Mouse (Mus musculus) embryo, embryonic 9.5 days (tissue): ENCODE data around the gene Tmem266.

Source experiments
- DNase-seq: peaks from one replicate; pipeline ENCODE4 v3.0.0-alpha.2; 2017; ENCODE audit errors: extremely low spot score

The Tmem266 gene

DNA sequence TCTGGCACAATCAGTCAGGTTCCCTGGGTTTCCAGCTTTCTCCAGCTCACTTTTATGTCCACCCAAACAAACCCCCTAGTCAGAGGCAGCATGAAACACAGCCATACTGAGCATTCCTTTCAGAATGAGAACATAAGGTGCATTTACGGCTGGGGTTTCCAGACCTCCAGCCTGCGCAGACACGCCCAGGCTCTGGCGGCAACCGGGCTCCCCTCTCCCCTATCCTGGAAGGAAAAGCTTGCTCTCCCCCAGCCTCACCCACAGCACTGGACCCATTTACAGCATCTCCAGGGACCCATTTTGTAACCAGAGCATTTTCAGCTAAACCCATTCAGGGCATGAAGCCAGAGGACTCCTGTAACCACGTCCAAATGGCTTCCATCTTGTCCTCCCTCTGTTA lies 123.3 kb downstream of the Tmem266 start:
- no peak for DNase-seq

DNA sequence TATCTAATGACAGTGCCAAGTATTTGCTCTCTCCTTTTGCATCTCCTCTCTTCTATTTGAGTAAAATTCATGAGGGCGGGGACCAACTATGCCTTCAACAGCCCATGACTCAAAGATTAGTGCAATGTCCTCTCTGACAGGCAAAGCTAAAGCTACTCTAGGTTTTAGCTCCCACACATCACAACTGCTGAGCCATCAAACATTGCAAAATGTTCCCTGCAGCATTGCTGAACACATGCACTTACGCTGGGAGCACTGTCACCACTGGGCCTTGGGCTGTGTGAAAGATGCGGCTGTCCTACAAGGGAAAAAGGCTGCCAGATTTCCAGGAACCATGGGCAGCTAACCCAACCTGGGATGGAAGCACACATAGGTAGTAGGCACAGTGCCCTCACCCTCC lies 124.7 kb downstream of the Tmem266 start:
- no peak for DNase-seq

DNA sequence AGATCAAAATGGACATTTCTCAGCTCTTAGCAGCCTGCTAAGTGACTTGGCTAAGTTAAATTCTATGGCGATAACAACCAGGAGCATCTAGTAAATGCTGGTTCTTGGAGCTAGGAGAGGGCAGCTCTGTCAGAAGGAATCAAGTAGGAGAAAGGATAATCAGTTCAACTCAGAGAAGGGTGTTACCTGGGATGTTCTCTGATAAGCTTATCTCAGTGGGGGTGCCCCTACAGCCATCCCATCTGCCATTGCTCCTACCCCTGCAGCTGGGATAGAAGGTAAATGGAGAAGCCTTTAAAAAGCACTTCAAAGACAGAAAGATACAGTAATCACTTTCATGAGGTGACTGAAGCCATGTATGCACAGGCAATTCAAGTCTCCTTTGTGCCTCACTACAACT lies 126.2 kb downstream of the Tmem266 start:
- DNase-seq, result no peak

DNA sequence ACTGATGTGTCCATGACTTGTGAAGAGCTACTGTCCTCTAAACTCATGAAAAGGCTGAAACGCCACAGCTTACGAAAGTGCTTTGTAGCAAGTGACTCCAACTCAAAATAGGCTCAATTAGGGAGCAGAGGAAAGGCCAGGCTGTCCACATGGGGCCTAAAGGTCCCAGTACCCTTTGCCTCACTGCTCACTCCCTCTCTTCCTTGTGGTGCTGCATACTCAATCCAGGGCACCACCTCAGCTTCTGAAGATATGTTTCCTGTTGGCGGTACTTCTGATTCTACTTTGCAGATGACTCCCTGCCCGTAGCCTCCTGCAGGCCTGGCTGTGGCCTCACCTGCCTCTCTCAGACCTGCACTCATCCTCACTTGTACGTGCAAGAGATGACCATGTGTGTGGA lies 126.7 kb downstream of the Tmem266 start:
- no peak for DNase-seq

DNA sequence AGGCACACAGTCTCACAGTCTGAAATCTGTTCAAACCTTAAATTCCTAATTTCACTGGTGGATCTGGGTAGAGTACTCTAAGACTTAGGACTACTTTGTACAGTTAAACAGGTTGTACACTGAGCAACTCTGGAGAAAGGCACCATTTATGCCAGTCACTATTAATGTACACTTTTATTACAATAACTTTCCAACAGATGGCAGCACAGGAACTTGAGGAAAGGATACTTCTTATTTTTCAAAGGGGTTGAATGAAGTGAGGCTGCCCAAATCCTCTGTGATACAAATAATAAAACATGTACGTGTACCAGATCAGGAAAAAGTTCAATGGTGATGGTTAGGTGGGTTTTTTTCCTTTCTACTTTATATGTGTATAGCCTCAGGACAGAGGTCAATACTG lies 141.7 kb downstream of the Tmem266 start:
- DNase-seq, result no peak

DNA sequence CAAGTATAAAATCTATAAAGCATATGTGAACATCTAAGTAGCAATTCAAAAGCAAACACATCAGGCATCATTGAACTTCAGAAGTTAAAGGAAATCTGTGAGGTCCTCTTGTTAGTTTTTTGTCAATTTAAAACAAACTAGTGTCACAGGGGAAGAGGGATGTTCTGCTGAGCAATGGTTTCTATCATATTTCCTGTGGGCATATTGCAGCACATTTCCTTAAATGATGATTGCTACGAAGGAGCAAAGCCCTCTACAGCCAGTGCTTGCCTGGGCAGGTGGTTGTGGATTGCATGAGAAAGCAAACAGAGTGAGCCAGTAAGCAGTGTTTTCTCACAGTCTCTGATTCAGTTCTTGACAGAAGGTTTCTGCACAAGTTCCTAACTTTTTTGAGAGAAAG lies 149.4 kb downstream of the Tmem266 start:
- no peak for DNase-seq

DNA sequence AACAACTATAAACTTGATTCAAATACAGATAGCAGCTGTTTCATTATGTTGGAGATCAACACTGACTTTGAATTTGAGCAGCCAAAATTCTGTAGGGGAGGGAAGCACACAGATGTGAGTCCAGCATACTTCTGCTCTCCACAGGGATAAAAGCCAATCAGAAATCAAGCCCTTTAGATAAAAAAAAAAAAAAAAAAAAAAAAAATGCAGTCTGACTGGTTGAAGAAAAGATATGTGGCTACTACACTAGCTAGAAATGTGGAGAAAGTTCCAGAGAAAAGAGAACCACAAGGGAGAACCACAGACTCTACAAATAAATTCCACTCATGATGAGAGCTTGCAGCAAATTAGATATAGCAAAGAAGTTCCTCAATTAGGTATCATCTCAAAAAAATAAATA lies 152.0 kb downstream of the Tmem266 start:
- no peak for DNase-seq

DNA sequence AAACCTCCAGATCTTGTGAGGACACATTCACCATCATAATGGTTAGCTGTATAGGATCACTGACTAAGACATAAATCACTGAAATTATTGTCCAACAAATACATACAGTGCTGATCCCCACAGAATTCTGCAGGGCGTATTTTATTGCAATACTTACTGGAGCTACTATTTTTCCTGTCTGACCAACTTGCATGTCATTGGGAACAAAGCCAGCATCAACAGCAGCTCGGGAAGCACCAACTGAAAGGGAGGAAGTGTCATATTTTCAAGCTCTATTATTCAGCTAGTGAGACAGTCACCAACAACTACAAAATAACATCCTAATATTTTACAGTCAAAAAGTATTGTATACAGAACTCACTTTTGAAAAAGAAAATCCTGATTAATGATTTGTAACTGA lies 155.4 kb downstream of the Tmem266 start:
- no peak for DNase-seq
